Mouse (Mus musculus) stomach, embryonic 16.5 days (tissue): ENCODE measurements at regions not wholly inside any gene's neighbourhood (a gene's known extent, or its start where the extent isn't known, plus 50 kb on each side); places are given as distances from the start of the nearest gene placed in this dataset.

Experiments used
- ATAC-seq: fragments of 200-750 bp; cut with Nextera tagmentation; 2 replicates; pipeline ENCODE4 v1.8.0; 2017; ENCODE audit warnings: moderate number of reproducible peaks, moderate TSS enrichment; ENCODE audit not compliant: insufficient read depth, low FRiP score
- H3K27ac ChIP-seq: fragments of 300-500 bp; sonication (generic); 2 replicates; pipeline ENCODE4 v1.5.1; 2014; ENCODE audit warnings: low read length
- H3K27me3 ChIP-seq: fragments of 300-500 bp; sonication (generic); 2 replicates; pipeline ENCODE4 v1.6.1; 2014; ENCODE audit warnings: low read length, control low read depth, mixed read lengths; ENCODE audit not compliant: control insufficient read depth, insufficient read depth
- H3K36me3 ChIP-seq: fragments of 300-500 bp; sonication (generic); 2 replicates; pipeline ENCODE4 v1.6.1; 2014; ENCODE audit warnings: low read length; ENCODE audit not compliant: control insufficient read depth, insufficient read depth
- H3K4me1 ChIP-seq: fragments of 300-500 bp; sonication (generic); 2 replicates; pipeline ENCODE4 v1.6.1; 2014; ENCODE audit warnings: low read length, control low read depth, mixed read lengths; ENCODE audit not compliant: control insufficient read depth, insufficient read depth
- H3K4me2 ChIP-seq: fragments of 300-500 bp; sonication (generic); 2 replicates; pipeline ENCODE4 v1.6.1; 2014; ENCODE audit warnings: low read depth, low read length, mixed read lengths
- H3K4me3 ChIP-seq: fragments of 300-500 bp; sonication (generic); replicated peaks from 2 replicates; pipeline ENCODE4 v1.5.1; 2014; ENCODE audit warnings: mild to moderate bottlenecking, low read length
- H3K9ac ChIP-seq: fragments of 300-500 bp; sonication (generic); 2 replicates; pipeline ENCODE4 v1.6.1; 2014; ENCODE audit warnings: low read length
- H3K9me3 ChIP-seq: fragments of 300-500 bp; sonication (generic); replicated peaks from 2 replicates; pipeline ENCODE4 v1.6.1; 2016; ENCODE audit warnings: low read length, control low read depth; ENCODE audit not compliant: control insufficient read depth
- WGBS: fragments of 180-500 bp; shearing (Covaris S2); extraction: QIAGEN DNeasy Blood & Tissue Kit; methylation state at CpG from one replicate; pipeline ENCODE4 v1.1.7; 2014; 5-methylcytosine and 5-hydroxymethylcytosine counted together

GRCm38 (mm10) chr11:18262901-18263300, 309.2 kb upstream of the Etaa1 start:
- H3K9ac ChIP-seq: no peak overlapping the region
- no peaks in the 10 kb centered on the region for H3K4me1 ChIP-seq
- no peak overlapping the region for H3K27ac ChIP-seq
- H3K27me3 ChIP-seq: no peaks in the 10 kb centered on the region
- no peak overlapping the region for H3K4me2 ChIP-seq
- ATAC-seq: no peak
- no peak overlapping the region for H3K4me3 ChIP-seq
- no peaks in the 10 kb centered on the region for H3K36me3 ChIP-seq
- 19% methylated on average over 1 of the region's 1 CpGs for WGBS
- no peaks in the 10 kb centered on the region for H3K9me3 ChIP-seq

GRCm38 (mm10) chr11:18249236-18249635, 295.6 kb upstream of the Etaa1 start:
- 29% methylated on average over 4 of the region's 4 CpGs for WGBS
- Histone ChIP-seq H3K4me2 (no peak overlapping the region), H3K9me3 (no peaks in the 10 kb centered on the region), H3K4me1 (no peaks in the 10 kb centered on the region), H3K27me3 (no peaks in the 10 kb centered on the region), H3K27ac (no peak overlapping the region), H3K36me3 (no peaks in the 10 kb centered on the region), H3K4me3 (no peak overlapping the region), H3K9ac (no peak overlapping the region)
- no peak for ATAC-seq

GRCm38 (mm10) chr11:18216762-18217161, 263.1 kb upstream of the Etaa1 start:
- Histone ChIP-seq H3K9me3 (no peaks in the 10 kb centered on the region), H3K9ac (no peak overlapping the region), H3K4me1 (no peaks in the 10 kb centered on the region), H3K27me3 (no peaks in the 10 kb centered on the region), H3K27ac (no peak overlapping the region), H3K4me3 (no peak overlapping the region), H3K36me3 (no peaks in the 10 kb centered on the region), H3K4me2 (no peak overlapping the region)
- no peak for ATAC-seq
- WGBS: 66% methylated on average over 4 of the region's 4 CpGs

GRCm38 (mm10) chr11:18173028-18173427, 219.4 kb upstream of the Etaa1 start:
- no peaks in the 10 kb centered on the region for H3K4me1 ChIP-seq
- no peak overlapping the region for H3K4me2 ChIP-seq
- H3K9me3 ChIP-seq: no peaks in the 10 kb centered on the region
- H3K27ac ChIP-seq: no peak overlapping the region
- no peak overlapping the region for H3K4me3 ChIP-seq
- no peaks in the 10 kb centered on the region for H3K27me3 ChIP-seq
- no peak for ATAC-seq
- WGBS: 73% methylated on average over 2 of the region's 2 CpGs
- no peaks in the 10 kb centered on the region for H3K36me3 ChIP-seq
- no peak overlapping the region for H3K9ac ChIP-seq

- Histone ChIP-seq H3K4me1 (no peaks in the 10 kb centered on the region), H3K4me2 (no peak overlapping the region), H3K36me3 (no peaks in the 10 kb centered on the region), H3K9ac (no peak overlapping the region), H3K9me3 (no peaks in the 10 kb centered on the region), H3K27ac (no peak overlapping the region), H3K27me3 (no peaks in the 10 kb centered on the region), H3K4me3 (no peak overlapping the region)
- ATAC-seq: no peak
- 85% methylated on average over 2 of the region's 2 CpGs for WGBS
Measured at GRCm38 (mm10) chr11:18171207-18171776, 217.6 kb upstream of the Etaa1 start.

GRCm38 (mm10) chr11:18165609-18166347, 212.1 kb upstream of the Etaa1 start:
- Histone ChIP-seq H3K9ac (no peak overlapping the region), H3K4me3 (no peak overlapping the region), H3K27me3 (no peaks in the 10 kb centered on the region), H3K27ac (no peak overlapping the region), H3K36me3 (no peaks in the 10 kb centered on the region), H3K9me3 (no peaks in the 10 kb centered on the region), H3K4me2 (no peak overlapping the region), H3K4me1 (no peaks in the 10 kb centered on the region)
- WGBS: 67% methylated on average over 4 of the region's 4 CpGs
- no peak for ATAC-seq

GRCm38 (mm10) chr11:18164025-18164423, 210.3 kb upstream of the Etaa1 start:
- Histone ChIP-seq H3K27ac (no peak overlapping the region), H3K4me2 (no peak overlapping the region), H3K4me3 (no peak overlapping the region), H3K36me3 (no peaks in the 10 kb centered on the region), H3K9me3 (no peaks in the 10 kb centered on the region), H3K9ac (no peak overlapping the region), H3K4me1 (no peaks in the 10 kb centered on the region), H3K27me3 (no peaks in the 10 kb centered on the region)
- 66% methylated on average over 2 of the region's 2 CpGs for WGBS
- ATAC-seq: no peak

- ATAC-seq: no peak
- Histone ChIP-seq H3K4me2 (no peak overlapping the region), H3K4me1 (no peaks in the 10 kb centered on the region), H3K27ac (no peak overlapping the region), H3K9ac (no peak overlapping the region), H3K9me3 (no peaks in the 10 kb centered on the region), H3K27me3 (no peaks in the 10 kb centered on the region), H3K4me3 (no peak overlapping the region), H3K36me3 (no peaks in the 10 kb centered on the region)
- 76% methylated on average over 5 of the region's 5 CpGs for WGBS
Measured at GRCm38 (mm10) chr11:18163156-18164024, 209.7 kb upstream of the Etaa1 start.

- no peak overlapping the region for H3K4me3 ChIP-seq
- no peaks in the 10 kb centered on the region for H3K36me3 ChIP-seq
- no peak for ATAC-seq
- no peaks in the 10 kb centered on the region for H3K27me3 ChIP-seq
- no peaks in the 10 kb centered on the region for H3K9me3 ChIP-seq
- H3K9ac ChIP-seq: no peak overlapping the region
- 61% methylated on average over 4 of the region's 4 CpGs for WGBS
- H3K4me2 ChIP-seq: no peak overlapping the region
- peaks cover 6% of the 10 kb centered on the region; the same call in 1 of the 2 replicates for H3K4me1 ChIP-seq
- no peak overlapping the region for H3K27ac ChIP-seq
Measured at GRCm38 (mm10) chr11:18156506-18156905, 202.8 kb upstream of the Etaa1 start.
